Mouse (Mus musculus) neural tube, embryonic 10.5 days (tissue): ENCODE results near the gene Mccc1.

Source experiments
- DNase-seq: peaks from one replicate; pipeline ENCODE4 v3.0.0-alpha.2; 2017; ENCODE audit warnings: low spot score; ENCODE audit errors: extremely low spot score

Gene Mccc1

GRCm38 (mm10) chr3:35966493-35966892, 34.0 kb downstream of the Mccc1 start:
- DNase-seq = no peak

- DNase-seq = no peak
These were observed 35.5 kb downstream of the Mccc1 start for GRCm38 (mm10) chr3:35964928-35965327.

GRCm38 (mm10) chr3:35963921-35964320, 36.6 kb downstream of the Mccc1 start:
- DNase-seq = no peak

GRCm38 (mm10) chr3:35963401-35963800, 37.1 kb downstream of the Mccc1 start:
- no peak for DNase-seq

- no peak for DNase-seq
These were observed 37.5 kb downstream of the Mccc1 start for GRCm38 (mm10) chr3:35962967-35963366.

GRCm38 (mm10) chr3:35957230-35957629, 43.2 kb downstream of the Mccc1 start:
- no peak for DNase-seq

- no peak for DNase-seq
These were observed 45.4 kb downstream of the Mccc1 start for GRCm38 (mm10) chr3:35954901-35955575.

- DNase-seq = no peak
These were observed 46.7 kb downstream of the Mccc1 start for GRCm38 (mm10) chr3:35953816-35954215.

GRCm38 (mm10) chr3:35953184-35953583, 47.3 kb downstream of the Mccc1 start:
- no peak for DNase-seq

GRCm38 (mm10) chr3:35948197-35948596, 52.3 kb downstream of the Mccc1 start:
- no peak for DNase-seq

GRCm38 (mm10) chr3:35940520-35941135, 59.9 kb downstream of the Mccc1 start:
- no peak for DNase-seq

GRCm38 (mm10) chr3:35940047-35940446, 60.4 kb downstream of the Mccc1 start:
- DNase-seq = no peak

- no peak for DNase-seq
These were observed 63.1 kb downstream of the Mccc1 start, which contains the start of gene Dcun1d1 for GRCm38 (mm10) chr3:35937345-35937744. Gene Dcun1d1, minus strand, starts transcription at chr3:35937445.

- no peak for DNase-seq
These were observed 67.1 kb downstream of the Mccc1 start for GRCm38 (mm10) chr3:35933405-35933777.

GRCm38 (mm10) chr3:35932735-35933404, 67.6 kb downstream of the Mccc1 start:
- peak; percentile 83 for DNase-seq

GRCm38 (mm10) chr3:35931896-35932727, 68.4 kb downstream of the Mccc1 start:
- peak; percentile 73 for DNase-seq

GRCm38 (mm10) chr3:35931359-35931758, 69.1 kb downstream of the Mccc1 start:
- no peak for DNase-seq

- no peak for DNase-seq
These were observed 70.6 kb downstream of the Mccc1 start for GRCm38 (mm10) chr3:35929831-35930230.

- DNase-seq = no peak
These were observed 71.1 kb downstream of the Mccc1 start for GRCm38 (mm10) chr3:35929406-35929805.

- DNase-seq = no peak
These were observed 74.6 kb downstream of the Mccc1 start for GRCm38 (mm10) chr3:35925852-35926251.

GRCm38 (mm10) chr3:35924007-35924406, 76.5 kb downstream of the Mccc1 start:
- DNase-seq = no peak

GRCm38 (mm10) chr3:35923495-35923894, 77.0 kb downstream of the Mccc1 start:
- DNase-seq = no peak
